Mouse (Mus musculus) MEL (cell line): Measurements from ENCODE around the gene Lca5. TPM values are rescaled to one million over a fixed set of nuclear protein-coding genes. Genes with fewer than 3 reads are reported as not detected.

Source experiments
- DNase-seq: peaks from one replicate; pipeline ENCODE4 v3.0.0; 2011; ENCODE audit warnings: low read depth, low spot score
- H3K27ac ChIP-seq: 2 replicates; pipeline ENCODE4 v1.5.1; 2012; ENCODE audit warnings: low read depth, mild to moderate bottlenecking, control low read depth, low read length, moderate library complexity; ENCODE audit not compliant: control insufficient read depth
- H3K27me3 ChIP-seq, 2 experiments: fragments of 150-350 bp in 1 of 2; sonication (generic) in 1 of 2; 2 replicates each; pipeline ENCODE4 v1.6.1; 2012; ENCODE audit warnings: low read length in 2 of 2, mild to moderate bottlenecking in 2 of 2, improper control_type of control experiment in 1 of 2, moderate library complexity in 1 of 2; ENCODE audit not compliant: insufficient read depth in 2 of 2, control insufficient read depth in 1 of 2
- H3K36me3 ChIP-seq, 2 experiments: 2 replicates each; pipeline ENCODE4 v1.6.1; 2012 to 2014; ENCODE audit warnings: low read length in 2 of 2, improper control_type of control experiment in 1 of 2, inconsistent platforms in 1 of 2, mild to moderate bottlenecking in 1 of 2; ENCODE audit not compliant: insufficient read depth in 2 of 2, control insufficient read depth in 1 of 2
- H3K4me1 ChIP-seq, 2 experiments: fragments of 150-350 bp in 1 of 2; sonication (generic) in 1 of 2; 2 replicates each; pipeline ENCODE4 v1.6.1; 2012; ENCODE audit warnings: low read length in 2 of 2, improper control_type of control experiment in 1 of 2, mild to moderate bottlenecking in 1 of 2; ENCODE audit not compliant: insufficient read depth in 2 of 2, control insufficient read depth in 1 of 2
- H3K4me3 ChIP-seq, 2 experiments: fragments of 150-350 bp in 1 of 2; sonication (generic) in 1 of 2; 2 replicates each; pipeline ENCODE4 v1.5.1; 2012; ENCODE audit warnings: low read depth in 2 of 2, low read length in 2 of 2, mild to moderate bottlenecking in 2 of 2, moderate library complexity in 2 of 2, control low read depth in 1 of 2, improper control_type of control experiment in 1 of 2; ENCODE audit not compliant: control insufficient read depth in 1 of 2, insufficient read depth in 1 of 2
- H3K79me2 ChIP-seq: 2 replicates; pipeline ENCODE4 v1.6.1; 2012; ENCODE audit warnings: mild to moderate bottlenecking, low read length, moderate library complexity; ENCODE audit not compliant: control insufficient read depth, poor library complexity, insufficient read depth
- H3K9ac ChIP-seq: 2 replicates; pipeline ENCODE4 v1.6.1; 2012; ENCODE audit warnings: low read depth, mild to moderate bottlenecking, control low read depth, low read length, moderate library complexity; ENCODE audit not compliant: control insufficient read depth, poor library complexity, severe bottlenecking
- H3K9me3 ChIP-seq: fragments of 150-350 bp; sonication (generic); replicated peaks from 2 replicates; pipeline ENCODE4 v1.6.1; 2012; ENCODE audit warnings: mild to moderate bottlenecking, low read length, improper control_type of control experiment, moderate library complexity; ENCODE audit not compliant: insufficient read depth
- BHLHE40 ChIP-seq: IDR thresholded peaks from 2 replicates; pipeline ENCODE4 v1.6.1; 2012; ENCODE audit warnings: low read depth, mild to moderate bottlenecking, inconsistent platforms, low read length, improper control_type of control experiment, borderline replicate concordance
- CHD1 ChIP-seq: IDR thresholded peaks from 2 replicates; pipeline ENCODE4 v1.6.1; 2012; ENCODE audit warnings: low read depth, mild to moderate bottlenecking, inconsistent platforms, low read length, improper control_type of control experiment
- CHD2 ChIP-seq: IDR thresholded peaks from 2 replicates; pipeline ENCODE4 v1.6.1; 2011; ENCODE audit warnings: low read length, improper control_type of control experiment
- ELF1 ChIP-seq: IDR thresholded peaks from 2 replicates; pipeline ENCODE4 v1.6.1; 2014; ENCODE audit warnings: low read depth, mild to moderate bottlenecking, inconsistent platforms, low read length, improper control_type of control experiment, moderate library complexity
- EP300 ChIP-seq, 2 experiments: IDR thresholded peaks; 2 replicates each; pipeline ENCODE4 v1.6.1; 2011; ENCODE audit warnings: improper control_type of control experiment in 2 of 2, low read length in 2 of 2, low read depth in 1 of 2, mild to moderate bottlenecking in 1 of 2
- ETS1 ChIP-seq: IDR thresholded peaks from 2 replicates; pipeline ENCODE4 v1.6.1; 2012; ENCODE audit warnings: low read depth, mild to moderate bottlenecking, inconsistent platforms, low read length, improper control_type of control experiment, moderate library complexity
- HCFC1 ChIP-seq: IDR thresholded peaks from 2 replicates; pipeline ENCODE4 v1.6.1; 2012; ENCODE audit warnings: low read depth, mild to moderate bottlenecking, inconsistent platforms, low read length, improper control_type of control experiment, moderate library complexity
- JUND ChIP-seq: IDR thresholded peaks from 2 replicates; pipeline ENCODE4 v1.6.1; 2011; ENCODE audit warnings: low read depth, mild to moderate bottlenecking, improper control_type of control experiment, low read length
- MAFK ChIP-seq: IDR thresholded peaks from 2 replicates; pipeline ENCODE4 v1.6.1; 2011; ENCODE audit warnings: low read depth, mild to moderate bottlenecking, low read length, improper control_type of control experiment, borderline replicate concordance
- MAX ChIP-seq: IDR thresholded peaks from 2 replicates; pipeline ENCODE4 v1.6.1; 2011; ENCODE audit warnings: low read length, improper control_type of control experiment
- MYB ChIP-seq: IDR thresholded peaks from 2 replicates; pipeline ENCODE4 v1.6.1; 2011; ENCODE audit warnings: mild to moderate bottlenecking, low read depth, low read length, improper control_type of control experiment
- MYC ChIP-seq: IDR thresholded peaks from 2 replicates; pipeline ENCODE4 v1.6.1; 2011; ENCODE audit warnings: low read depth, mild to moderate bottlenecking, low read length, improper control_type of control experiment, moderate library complexity
- NELFE ChIP-seq: IDR thresholded peaks from 2 replicates; pipeline ENCODE4 v1.6.1; 2011; ENCODE audit warnings: low read depth, low read length, improper control_type of control experiment
- POLR2A ChIP-seq, 2 experiments: IDR thresholded peaks; 2 replicates each; pipeline ENCODE4 v1.6.1; 2011 to 2012; ENCODE audit warnings: low read length in 2 of 2, mild to moderate bottlenecking in 2 of 2, control low read depth in 1 of 2, improper control_type of control experiment in 1 of 2, low read depth in 1 of 2, moderate library complexity in 1 of 2; ENCODE audit not compliant: control insufficient read depth in 1 of 2, insufficient read depth in 1 of 2, poor library complexity in 1 of 2
- POLR2AphosphoS2 ChIP-seq: IDR thresholded peaks from 2 replicates; pipeline ENCODE4 v1.6.1; 2011; ENCODE audit warnings: low read length, improper control_type of control experiment
- RAD21 ChIP-seq: IDR thresholded peaks from 2 replicates; pipeline ENCODE4 v1.6.1; 2011; ENCODE audit warnings: mild to moderate bottlenecking, low read depth, low read length, improper control_type of control experiment
- SMC3 ChIP-seq: IDR thresholded peaks from 2 replicates; pipeline ENCODE4 v1.6.1; 2011; ENCODE audit warnings: low read depth, low read length, improper control_type of control experiment
- TCF12 ChIP-seq: IDR thresholded peaks from 2 replicates; pipeline ENCODE4 v1.6.1; 2014; ENCODE audit warnings: low read depth, mild to moderate bottlenecking, inconsistent platforms, low read length, improper control_type of control experiment, moderate library complexity
- UBTF ChIP-seq: IDR thresholded peaks from 2 replicates; pipeline ENCODE4 v1.6.1; 2012; ENCODE audit warnings: low read depth, mild to moderate bottlenecking, inconsistent platforms, low read length, improper control_type of control experiment, moderate library complexity, borderline replicate concordance; ENCODE audit not compliant: insufficient read depth
- USF1 ChIP-seq: IDR thresholded peaks from 2 replicates; pipeline ENCODE4 v1.6.1; 2014; ENCODE audit warnings: low read depth, mild to moderate bottlenecking, inconsistent platforms, low read length, improper control_type of control experiment, moderate library complexity
- ZC3H11A ChIP-seq: IDR thresholded peaks from 2 replicates; pipeline ENCODE4 v1.6.1; 2012; ENCODE audit warnings: low read depth, mild to moderate bottlenecking, inconsistent platforms, low read length, improper control_type of control experiment
- ZMIZ1 ChIP-seq: IDR thresholded peaks from 2 replicates; pipeline ENCODE4 v1.6.1; 2012; ENCODE audit warnings: low read depth, mild to moderate bottlenecking, inconsistent platforms, low read length, improper control_type of control experiment, moderate library complexity
- polyA plus RNA-seq, 2 experiments: library from polyadenylated mRNA; stranded (reverse) in 1 of 2; unstranded in 1 of 2; fragments of >175 nt in 1 of 2; fragments of >200 nt in 1 of 2; gene quantifications; 2 replicates each; pipeline versions ENCODE4 v1.2.1 to v1.2.4; 2012; ENCODE audit warnings: low replicate concordance in 2 of 2, low read depth in 1 of 2; ENCODE audit not compliant: insufficient read length in 2 of 2, insufficient read depth in 1 of 2, missing spikeins in 1 of 2
- total RNA-seq: library from RNA; depleted of rRNA; stranded (reverse); fragments of 300-350 nt; gene quantifications from 2 replicates; pipeline ENCODE4 v1.2.3, GENCODE M21; 2012

Gene Lca5
- total and polyA plus RNA-seq, 3 experiments = not detected

DNA sequence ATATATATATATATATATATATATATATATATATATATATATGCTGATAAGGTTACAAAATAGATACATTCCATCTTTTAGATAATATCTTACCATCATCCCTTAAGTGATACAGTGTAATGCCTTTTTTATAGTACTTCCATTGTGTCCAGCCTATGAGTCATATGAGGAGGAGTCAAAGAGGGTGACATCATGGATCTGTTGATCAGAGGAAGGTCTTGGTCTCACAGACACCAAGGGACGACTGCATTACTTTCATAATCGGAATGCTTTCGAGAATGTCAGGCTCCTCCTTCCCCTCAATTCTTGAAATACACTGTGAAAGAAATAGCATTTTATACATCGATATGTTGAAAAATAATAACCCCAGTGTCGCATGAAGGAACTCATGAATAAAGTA lies 93.4 kb downstream of the Lca5 start:
- H3K9ac ChIP-seq = no peak overlapping the region
- no peaks in the 10 kb centered on the region for H3K79me2 ChIP-seq
- H3K4me3 ChIP-seq = no peak overlapping the region
- no peaks in the 10 kb centered on the region for H3K9me3 ChIP-seq
- TF ChIP-seq TCF12 = no peak
- TF ChIP-seq NELFE = no peak
- TF ChIP-seq EP300 (IDR thresholded peaks at IDR 0.05; ENCODE audit: low read depth in 1 of 2, low read length in 2 of 2) = no peak
- no peak for TF ChIP-seq MYC
- no peak for TF ChIP-seq RAD21
- TF ChIP-seq USF1 = no peak
- no peak for TF ChIP-seq CHD2
- no peak for TF ChIP-seq BHLHE40
- no peak for TF ChIP-seq ZMIZ1
- TF ChIP-seq ELF1 = no peak
- TF ChIP-seq MAX = no peak
- H3K4me1 ChIP-seq = no peaks in the 10 kb centered on the region
- DNase-seq = no peak
- H3K27me3 ChIP-seq = no peaks in the 10 kb centered on the region
- no peaks in the 10 kb centered on the region for H3K36me3 ChIP-seq
- H3K27ac ChIP-seq = no peak overlapping the region

DNA sequence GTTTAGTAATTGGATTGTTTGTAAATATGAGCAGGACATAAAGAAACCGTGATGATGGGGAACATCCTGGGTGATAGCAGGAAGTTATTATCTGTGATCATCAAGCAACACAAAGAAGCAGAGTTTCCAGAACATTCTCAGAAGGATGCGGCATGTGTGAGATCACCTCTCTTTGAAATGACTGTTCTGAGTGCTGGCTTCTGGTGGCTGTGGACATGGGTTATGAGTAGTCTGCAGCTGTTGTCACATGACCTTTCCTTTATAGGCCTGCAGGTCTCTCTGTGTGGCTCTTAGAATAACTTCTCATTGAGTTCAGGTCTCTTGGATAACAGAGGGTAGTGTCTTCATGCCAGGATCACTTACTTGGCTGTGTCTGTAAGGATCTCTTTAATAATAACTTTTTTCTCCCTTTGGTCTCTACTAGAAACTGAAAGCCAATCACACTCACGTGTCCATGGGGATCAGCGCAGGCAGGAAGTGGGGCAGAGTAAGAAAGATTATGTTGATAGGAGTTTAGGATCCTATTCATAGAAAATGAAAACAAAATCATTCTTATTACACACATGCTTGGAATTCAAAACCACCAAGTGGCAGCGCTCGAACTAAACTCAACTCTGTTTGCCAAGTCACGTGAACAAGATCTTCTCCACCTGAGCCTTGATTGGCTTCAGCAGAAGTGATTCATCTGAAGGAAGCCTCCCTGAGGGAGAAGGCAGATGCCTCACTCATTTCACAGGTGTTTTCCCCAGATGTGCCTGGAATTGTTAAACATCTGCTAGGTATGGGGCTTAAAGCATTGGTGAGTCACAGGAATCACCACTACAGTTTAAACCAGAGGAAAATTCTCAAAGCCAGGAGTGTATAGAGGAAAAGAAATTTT lies 98.2 kb downstream of the Lca5 start:
- no peak for TF ChIP-seq HCFC1
- TF ChIP-seq MAX = no peak
- TF ChIP-seq RAD21 = no peak
- TF ChIP-seq BHLHE40 = no peak
- TF ChIP-seq ETS1 = no peak
- no peak for TF ChIP-seq ZC3H11A
- TF ChIP-seq EP300 (IDR thresholded peaks at IDR 0.05; ENCODE audit: low read depth in 1 of 2, low read length in 2 of 2) = no peak
- no peak for TF ChIP-seq CHD1
- TF ChIP-seq MAFK = no peak
- TF ChIP-seq MYB = no peak
- TF ChIP-seq POLR2AphosphoS2 = no peak
- no peak for TF ChIP-seq SMC3
- no peak for TF ChIP-seq MYC
- no peak for TF ChIP-seq ZMIZ1
- TF ChIP-seq UBTF = no peak
- TF ChIP-seq POLR2A (IDR thresholded peaks at IDR 0.05; ENCODE audit: control insufficient read depth in 1 of 2, insufficient read depth in 1 of 2, low read depth in 1 of 2, low read length in 2 of 2, poor library complexity in 1 of 2) = no peak
- no peak for TF ChIP-seq JUND
- Histone ChIP-seq H3K9me3 (no peaks in the 10 kb centered on the region), H3K79me2 (no peaks in the 10 kb centered on the region), H3K36me3 (no peaks in the 10 kb centered on the region), H3K27ac (no peak overlapping the region), H3K4me1 (no peaks in the 10 kb centered on the region), H3K9ac (no peak overlapping the region), H3K27me3 (no peaks in the 10 kb centered on the region), H3K4me3 (no peak overlapping the region)
- DNase-seq = no peak
